Mouse (Mus musculus) spleen, adult 2 months (tissue): ENCODE data around the gene Abcg3.

ENCODE experiments used
- CTCF ChIP-seq: fragments of 200-500 bp; IDR thresholded peaks from 2 replicates; pipeline ENCODE4 v1.5.1; 2011; ENCODE audit warnings: mild to moderate bottlenecking, inconsistent platforms; ENCODE audit not compliant: insufficient read depth, insufficient read length, insufficient replicate concordance; ENCODE audit errors: extremely low read depth
- POLR2A ChIP-seq: fragments of 200-500 bp; IDR thresholded peaks from 2 replicates; pipeline ENCODE4 v1.6.1; 2011; ENCODE audit warnings: low read depth, low read length, inconsistent platforms

- TF ChIP-seq POLR2A (no peak), CTCF (no peak)
Measured at GRCm38 (mm10) chr5:104989411-104989810, 6.9 kb upstream of the Abcg3 start.
